Mouse (Mus musculus) midbrain, embryonic 15.5 days (tissue): ENCODE results near the gene Ctf1. TPM values are rescaled to one million over a fixed set of nuclear protein-coding genes. Genes with fewer than 3 reads are reported as not detected.
"Not testable (repeated sequence)": the region's sequence is repeated elsewhere in the genome, so short reads cannot be mapped to it uniquely, and the experiment has no call there.

Experiments
- ATAC-seq: fragments of 200-750 bp; cut with Nextera tagmentation; replicated peaks from 2 replicates; pipeline ENCODE4 v1.8.0; 2017; ENCODE audit warnings: moderate TSS enrichment
- H3K27ac ChIP-seq: fragments of 300-500 bp; sonication (generic); 2 replicates; pipeline ENCODE4 v1.5.1; 2015; ENCODE audit warnings: mild to moderate bottlenecking, inconsistent platforms
- H3K27me3 ChIP-seq: fragments of 300-500 bp; sonication (generic); replicated peaks from 2 replicates; pipeline ENCODE4 v1.6.1; 2015; ENCODE audit warnings: inconsistent platforms
- H3K36me3 ChIP-seq: fragments of 300-500 bp; sonication (generic); replicated peaks from 2 replicates; pipeline ENCODE4 v1.6.1; 2015; ENCODE audit warnings: inconsistent platforms
- H3K4me1 ChIP-seq: fragments of 300-500 bp; sonication (generic); 2 replicates; pipeline ENCODE4 v1.6.1; 2015; ENCODE audit warnings: inconsistent platforms
- H3K4me2 ChIP-seq: fragments of 300-500 bp; sonication (generic); 2 replicates; pipeline ENCODE4 v1.6.1; 2015; ENCODE audit warnings: inconsistent platforms, mild to moderate bottlenecking, moderate library complexity
- H3K4me3 ChIP-seq: fragments of 300-500 bp; sonication (generic); 2 replicates; pipeline ENCODE4 v1.5.1; 2015; ENCODE audit warnings: mild to moderate bottlenecking, inconsistent platforms
- H3K9ac ChIP-seq: fragments of 300-500 bp; sonication (generic); 2 replicates; pipeline ENCODE4 v1.6.1; 2015; ENCODE audit warnings: mild to moderate bottlenecking, inconsistent platforms
- H3K9me3 ChIP-seq: fragments of 300-500 bp; sonication (generic); 2 replicates; pipeline ENCODE4 v1.6.1; 2016; ENCODE audit warnings: inconsistent platforms
- WGBS: fragments of 180-500 bp; shearing (Covaris S2); methylation state at CpG from one replicate; pipeline ENCODE4 v1.1.7; 2015; ENCODE audit warnings: mixed read lengths; 5-methylcytosine and 5-hydroxymethylcytosine counted together
- polyA plus RNA-seq: library from polyadenylated mRNA; unstranded; fragments of >200 nt; fragmentation: Nextera tagmentation; extraction: Ambion mirVana; gene quantifications from 2 replicates; pipeline ENCODE4 v1.2.1, GENCODE M21; 2015

Gene Ctf1
- polyA plus RNA-seq, 1 experiment from 2014 or later, result 3.8 TPM

DNA sequence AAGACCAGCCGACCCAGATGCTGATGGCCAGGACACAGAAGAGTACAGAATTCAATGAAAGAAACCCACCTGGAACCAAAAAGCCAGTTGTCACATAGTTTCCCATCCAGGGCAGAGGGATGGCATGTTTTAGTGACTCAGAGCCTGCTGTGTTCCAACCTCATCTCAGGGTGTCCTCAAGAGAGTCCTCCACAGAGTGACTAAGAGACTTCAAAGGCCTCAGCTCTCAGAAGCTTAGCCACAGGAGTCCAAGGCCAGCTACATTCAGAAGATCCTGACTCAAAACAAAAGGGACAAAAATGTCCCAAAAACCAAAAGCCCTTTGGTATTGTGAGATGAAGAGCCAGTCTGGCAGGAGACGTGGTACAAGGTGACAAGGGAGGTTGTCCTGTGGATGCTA, 33.7 kb upstream of the Ctf1 start:
- no peaks in the 10 kb centered on the region for H3K9me3 ChIP-seq
- H3K9ac ChIP-seq, result no peak overlapping the region; the same call in 1 of the 2 replicates
- no peaks in the 10 kb centered on the region for H3K27me3 ChIP-seq
- no peak overlapping the region for H3K4me3 ChIP-seq
- 58% methylated on average over 2 of the region's 2 CpGs for WGBS
- peaks cover 6% of the 10 kb centered on the region; the same call in 1 of the 2 replicates for H3K4me1 ChIP-seq
- no peak overlapping the region for H3K27ac ChIP-seq
- no peak for ATAC-seq
- no peaks in the 10 kb centered on the region; the same call in 1 of the 2 replicates for H3K36me3 ChIP-seq
- H3K4me2 ChIP-seq, result no peak overlapping the region

DNA sequence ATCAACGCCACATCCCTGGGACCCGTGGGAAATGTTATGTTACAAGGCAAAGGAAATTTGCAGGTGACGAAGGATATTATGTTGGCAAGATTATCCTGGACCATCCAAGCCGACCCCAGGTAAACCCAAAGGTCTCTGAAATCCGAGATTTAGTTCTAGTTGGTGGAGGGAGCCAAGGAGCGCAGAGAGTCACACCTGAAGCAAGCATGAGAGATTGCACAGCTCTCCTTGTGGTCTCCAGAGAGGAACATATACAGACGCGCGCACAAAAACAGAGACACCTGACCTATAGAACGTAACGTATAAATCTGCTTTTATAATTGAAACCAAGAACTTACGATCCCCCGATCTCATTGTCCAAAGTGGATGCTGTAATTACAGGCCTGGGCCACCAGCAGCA, 32.0 kb upstream of the Ctf1 start:
- no peak for ATAC-seq
- H3K4me1 ChIP-seq, result peaks cover under 1% of the 10 kb centered on the region; the same call in 1 of the 2 replicates
- H3K36me3 ChIP-seq, result no peaks in the 10 kb centered on the region; the same call in 1 of the 2 replicates
- H3K9ac ChIP-seq, result no peak overlapping the region
- H3K27me3 ChIP-seq, result no peaks in the 10 kb centered on the region
- no peak overlapping the region for H3K4me2 ChIP-seq
- WGBS, result 93% methylated on average over 13 of the region's 13 CpGs
- H3K27ac ChIP-seq, result no peak overlapping the region
- H3K9me3 ChIP-seq, result no peaks in the 10 kb centered on the region
- H3K4me3 ChIP-seq, result no peak overlapping the region

DNA sequence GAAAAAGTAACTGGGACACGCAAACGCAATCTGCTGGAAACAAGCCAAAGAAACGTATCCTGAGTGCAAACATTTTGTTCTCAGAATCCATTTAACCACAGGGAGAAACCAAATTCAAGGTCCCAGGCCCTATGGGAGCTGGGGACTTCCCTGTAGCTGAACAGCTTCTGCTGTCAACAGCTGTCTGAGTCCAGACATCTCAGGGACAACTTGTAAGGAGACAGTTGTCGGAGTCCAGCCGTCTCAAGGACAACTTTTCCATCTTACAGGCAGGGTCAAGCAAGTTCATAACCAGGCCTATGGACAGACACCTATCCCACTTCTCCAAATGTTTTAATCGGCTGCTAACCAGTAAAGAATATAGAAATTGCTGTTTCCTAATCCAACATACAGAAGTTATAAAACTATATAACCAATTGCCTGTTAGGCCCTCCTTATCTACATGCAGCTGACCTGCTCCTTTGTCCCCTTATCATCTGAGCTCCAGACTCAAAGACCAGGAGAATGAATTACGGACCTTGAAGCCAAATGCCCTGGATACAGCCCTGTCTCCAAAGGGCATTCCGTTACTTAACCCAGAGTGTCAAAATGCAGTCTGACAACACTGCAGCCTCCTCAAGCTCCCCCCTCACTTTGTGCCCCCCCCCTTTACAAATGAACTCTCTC, 30.5 kb upstream of the Ctf1 start:
- WGBS, result 91% methylated on average over 8 of the region's 8 CpGs
- no peak for ATAC-seq
- H3K27ac ChIP-seq, result no peak overlapping the region
- no peaks in the 10 kb centered on the region for H3K27me3 ChIP-seq
- no peaks in the 10 kb centered on the region for H3K9me3 ChIP-seq
- H3K36me3 ChIP-seq, result no peaks in the 10 kb centered on the region; the same call in 1 of the 2 replicates
- no peak overlapping the region for H3K4me2 ChIP-seq
- H3K4me3 ChIP-seq, result no peak overlapping the region
- H3K9ac ChIP-seq, result no peak overlapping the region
- H3K4me1 ChIP-seq, result no peaks in the 10 kb centered on the region

DNA sequence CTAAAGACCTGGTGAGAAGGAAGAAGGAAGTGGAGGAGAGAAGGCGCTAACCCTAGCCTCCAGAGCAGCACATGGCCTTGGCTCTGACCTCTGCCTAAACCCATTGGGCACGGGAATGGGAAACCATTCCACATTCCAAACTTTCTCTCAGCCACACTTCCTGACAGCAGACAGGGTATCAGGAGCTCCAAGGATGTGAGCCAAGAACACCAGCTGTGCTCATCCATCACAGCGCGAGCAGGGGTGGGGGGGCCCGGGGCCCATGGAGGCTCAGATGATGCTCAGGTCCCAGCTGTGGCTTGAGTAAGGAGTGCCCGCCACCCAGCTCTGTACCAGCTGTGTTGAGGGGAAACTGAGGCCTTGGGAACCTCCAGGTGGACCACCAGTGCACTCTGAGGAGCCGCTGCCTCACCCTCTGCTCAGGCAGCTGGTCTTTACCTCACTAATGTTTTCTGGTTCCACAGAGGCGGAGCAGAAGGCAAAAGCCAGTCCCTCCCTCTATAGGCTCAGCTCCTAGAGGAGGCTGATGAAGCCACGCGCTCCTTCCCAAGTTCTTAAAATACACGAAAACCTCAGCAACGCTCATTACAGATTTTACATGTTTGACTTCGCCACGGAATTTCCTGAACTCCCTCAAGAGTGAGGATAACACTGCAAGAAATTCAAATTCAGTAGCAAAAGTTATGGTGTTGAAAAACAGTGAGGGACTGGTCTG, 27.1 kb upstream of the Ctf1 start:
- no peaks in the 10 kb centered on the region for H3K4me1 ChIP-seq
- no peaks in the 10 kb centered on the region for H3K36me3 ChIP-seq
- no peak overlapping the region for H3K4me2 ChIP-seq
- no peak overlapping the region for H3K27ac ChIP-seq
- ATAC-seq, result no peak
- no peaks in the 10 kb centered on the region for H3K9me3 ChIP-seq
- H3K27me3 ChIP-seq, result no peaks in the 10 kb centered on the region
- no peak overlapping the region for H3K4me3 ChIP-seq
- 81% methylated on average over 14 of the region's 14 CpGs for WGBS
- H3K9ac ChIP-seq, result no peak overlapping the region

DNA sequence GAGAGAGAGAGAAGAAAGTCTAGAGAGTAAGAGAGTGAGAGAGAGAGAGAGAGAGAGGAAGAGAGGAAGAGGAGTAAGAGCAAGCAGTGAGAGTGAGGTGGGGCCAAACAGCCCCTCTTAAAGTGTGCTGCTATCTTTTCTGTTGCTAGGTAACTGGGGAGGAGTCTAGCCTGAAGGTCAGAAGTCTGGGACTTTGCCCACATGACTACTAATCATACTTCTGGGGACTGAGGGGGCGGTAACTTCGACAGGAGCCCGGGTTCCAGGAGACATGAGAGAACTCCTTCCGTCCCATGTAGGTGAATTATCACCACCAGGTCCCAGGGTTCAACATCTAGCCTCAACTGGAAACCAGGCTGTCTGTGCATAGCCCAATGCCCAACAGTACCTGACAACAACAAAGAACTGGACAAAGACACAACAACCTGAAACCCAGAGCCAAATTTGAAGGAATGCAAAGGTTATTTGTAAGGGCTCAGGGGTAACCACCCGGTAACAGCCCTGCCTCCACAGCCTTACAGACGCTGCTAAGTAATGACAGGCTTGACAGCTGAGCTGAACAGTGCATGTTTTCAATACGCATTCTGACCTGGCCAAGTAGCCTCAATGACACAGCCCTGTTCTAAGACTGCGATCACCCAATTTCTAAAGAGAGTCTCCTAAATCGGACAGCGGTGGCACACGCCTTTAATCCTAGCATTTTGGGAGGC, 25.6 kb upstream of the Ctf1 start:
- ATAC-seq, result no peak
- Histone ChIP-seq H3K4me3 (no peak overlapping the region), H3K9me3 (no peaks in the 10 kb centered on the region), H3K27ac (no peak overlapping the region), H3K4me1 (peaks cover 7% of the 10 kb centered on the region), H3K27me3 (no peaks in the 10 kb centered on the region), H3K4me2 (no peak overlapping the region), H3K9ac (no peak overlapping the region), H3K36me3 (no peaks in the 10 kb centered on the region)
- 89% methylated on average over 11 of the region's 11 CpGs for WGBS

DNA sequence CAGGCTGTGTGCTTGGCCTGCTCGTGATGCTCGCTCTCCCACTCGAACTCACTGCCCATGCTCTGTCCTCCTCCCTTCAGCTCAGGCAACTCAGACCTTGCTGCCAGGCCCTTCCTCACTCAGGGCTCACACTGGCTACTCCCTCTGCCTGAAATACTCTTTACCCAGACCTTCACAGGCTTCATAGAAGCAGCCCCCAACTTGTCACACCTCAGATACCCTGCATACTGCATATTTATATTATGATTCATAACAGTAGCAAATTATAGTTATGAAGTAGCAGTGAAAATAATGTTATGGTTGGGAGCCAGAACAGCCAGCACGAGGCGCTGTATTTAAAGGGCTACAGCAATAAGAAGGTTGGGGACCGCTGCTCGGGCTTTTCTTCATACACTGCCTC, 23.6 kb upstream of the Ctf1 start:
- H3K4me1 ChIP-seq, result peaks cover 7% of the 10 kb centered on the region
- no peak overlapping the region for H3K27ac ChIP-seq
- no peaks in the 10 kb centered on the region for H3K36me3 ChIP-seq
- no peaks in the 10 kb centered on the region for H3K9me3 ChIP-seq
- H3K27me3 ChIP-seq, result no peaks in the 10 kb centered on the region
- no peak for ATAC-seq
- no peak overlapping the region for H3K4me2 ChIP-seq
- H3K4me3 ChIP-seq, result no peak overlapping the region
- no peak overlapping the region for H3K9ac ChIP-seq
- WGBS, result 84% methylated on average over 7 of the region's 7 CpGs

DNA sequence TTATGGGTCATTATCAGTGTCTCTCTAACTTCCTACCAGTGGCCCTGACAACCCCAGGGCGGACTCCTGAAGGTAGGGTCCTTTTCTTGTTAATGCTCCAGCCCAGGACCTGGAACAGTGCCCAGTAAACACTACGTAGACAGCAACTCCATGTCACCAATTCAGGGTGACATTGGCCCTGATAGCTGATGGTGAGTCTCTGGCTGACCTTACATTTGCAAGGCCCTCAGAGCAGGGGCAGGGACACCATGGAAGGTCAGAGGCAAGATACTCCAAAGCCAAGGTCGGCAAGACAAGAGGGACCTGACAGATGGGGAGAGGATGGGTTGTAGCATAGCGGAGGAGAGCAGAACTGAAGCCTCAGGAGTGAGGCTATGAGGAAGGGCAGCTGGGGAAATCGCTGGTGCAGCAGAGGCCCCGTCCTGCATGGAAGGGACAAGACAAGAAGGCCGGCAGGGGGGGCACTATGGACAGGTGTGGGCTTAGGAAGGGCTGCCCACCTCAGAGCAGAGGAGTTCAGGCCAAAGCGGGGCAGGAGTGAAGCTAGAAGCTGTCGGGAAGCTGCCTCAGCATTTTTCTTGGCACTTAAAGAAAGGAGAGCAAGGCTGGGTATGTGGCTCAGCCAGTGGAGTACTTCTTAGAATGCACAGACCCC, 22.8 kb upstream of the Ctf1 start:
- no peak overlapping the region for H3K4me3 ChIP-seq
- H3K9ac ChIP-seq, result no peak overlapping the region
- no peaks in the 10 kb centered on the region for H3K9me3 ChIP-seq
- no peak for ATAC-seq
- 75% methylated on average over 9 of the region's 9 CpGs for WGBS
- no peak overlapping the region for H3K27ac ChIP-seq
- H3K36me3 ChIP-seq, result peaks cover under 1% of the 10 kb centered on the region; the same call in 1 of the 2 replicates
- H3K4me2 ChIP-seq, result no peak overlapping the region
- H3K4me1 ChIP-seq, result peaks cover 7% of the 10 kb centered on the region
- H3K27me3 ChIP-seq, result no peaks in the 10 kb centered on the region

DNA sequence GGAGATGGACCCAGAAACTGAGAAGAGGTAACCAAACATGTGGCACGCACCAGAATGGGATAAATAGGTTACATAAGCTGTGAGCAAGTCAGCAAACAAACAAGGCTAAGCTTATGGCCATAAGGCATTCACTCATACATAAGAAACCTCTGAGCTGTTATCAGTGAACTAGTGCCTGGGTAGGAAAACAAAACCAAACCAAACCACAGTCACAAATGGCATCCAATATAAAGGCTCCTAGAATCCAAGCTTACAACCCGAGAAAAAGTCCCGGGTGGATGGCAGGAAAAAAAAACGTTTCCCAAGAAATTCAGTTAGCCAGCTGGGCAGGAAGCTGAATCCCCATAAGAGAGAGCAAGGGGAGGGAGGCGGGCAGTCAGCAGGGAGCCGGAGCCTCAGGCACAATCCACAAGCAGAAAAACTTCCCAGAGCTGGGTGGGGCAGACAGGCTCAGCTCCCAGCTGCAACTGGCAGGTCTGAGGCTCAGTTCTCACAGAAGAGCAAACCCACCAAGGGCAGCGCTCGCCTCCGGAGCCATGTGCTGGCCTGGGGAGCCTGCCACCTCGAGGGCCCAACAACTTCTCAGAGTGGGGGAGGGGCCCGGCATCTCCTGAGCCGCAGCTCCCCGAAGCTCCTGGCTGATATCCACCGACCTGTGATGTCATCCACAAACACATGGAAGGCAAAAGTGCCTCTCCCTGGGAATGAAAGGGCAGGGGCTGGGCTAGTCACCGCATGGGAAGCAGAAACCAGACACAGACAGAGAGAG, 21.1 kb upstream of the Ctf1 start:
- no peak overlapping the region for H3K4me3 ChIP-seq
- 6% methylated on average over 15 of the region's 15 CpGs for WGBS
- ATAC-seq, result 0 out of 2 replicates have a peak, but pooled peaks have one; percentile 30

DNA sequence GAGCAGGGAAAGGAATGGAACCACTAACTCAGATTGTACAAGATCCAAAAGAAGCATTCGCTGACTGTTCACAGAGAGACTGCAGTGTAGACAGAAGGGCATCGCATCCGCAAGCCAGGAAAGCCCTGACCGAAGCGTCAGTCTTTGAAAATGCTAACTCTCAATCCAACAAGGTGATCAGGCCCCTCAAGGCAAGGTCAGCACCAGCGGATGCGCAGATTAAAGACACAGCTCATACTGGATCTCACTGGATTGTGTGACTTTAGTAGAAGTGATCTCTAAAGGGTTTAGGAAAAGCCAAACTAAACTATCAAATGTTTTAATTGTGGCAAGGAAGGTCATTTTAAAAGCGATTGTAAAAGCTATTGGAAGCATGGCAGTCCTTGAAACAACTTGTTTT, 19.2 kb upstream of the Ctf1 start:
- peaks cover 7% of the 10 kb centered on the region for H3K4me1 ChIP-seq
- 95% methylated on average over 8 of the region's 8 CpGs for WGBS
- no peaks in the 10 kb centered on the region for H3K9me3 ChIP-seq
- no peak overlapping the region for H3K27ac ChIP-seq
- H3K4me2 ChIP-seq, result no peak overlapping the region
- H3K4me3 ChIP-seq, result no peak overlapping the region
- no peak overlapping the region for H3K9ac ChIP-seq
- peaks cover 8% of the 10 kb centered on the region; the same call in 1 of the 2 replicates for H3K36me3 ChIP-seq
- ATAC-seq, result no peak
- no peaks in the 10 kb centered on the region for H3K27me3 ChIP-seq

More for the DNA sequence above, 21.1 kb upstream of the Ctf1 start:
- Histone ChIP-seq H3K9ac (no peak overlapping the region), H3K4me2 (peak overlapping the region; percentile 32), H3K9me3 (no peaks in the 10 kb centered on the region), H3K27me3 (no peaks in the 10 kb centered on the region), H3K36me3 (peaks cover 8% of the 10 kb centered on the region; the same call in 1 of the 2 replicates), H3K4me1 (peaks cover 7% of the 10 kb centered on the region), H3K27ac (peak overlapping the region; percentile 40)

DNA sequence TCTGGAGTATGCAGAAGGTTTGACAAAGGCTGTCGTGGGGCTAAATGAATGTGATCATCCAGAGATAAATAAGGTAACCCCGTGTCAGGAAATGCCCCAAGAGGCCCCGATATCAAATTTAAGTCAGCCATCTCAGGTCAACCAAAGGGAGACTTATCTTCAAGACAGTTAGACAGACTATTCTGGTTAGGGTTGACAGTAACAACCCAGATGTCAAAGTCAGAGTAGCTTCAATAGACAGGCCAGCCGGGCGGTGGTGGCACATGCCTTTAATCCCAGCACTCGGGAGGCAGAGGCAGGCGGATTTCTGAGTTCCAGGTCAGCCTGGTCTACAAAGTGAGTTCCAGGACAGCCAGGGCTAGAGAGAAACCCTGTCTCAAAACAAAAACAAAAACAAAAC, 18.8 kb upstream of the Ctf1 start:
- 94% methylated on average over 7 of the region's 7 CpGs for WGBS
- not testable (repeated sequence) for H3K4me2 ChIP-seq, H3K4me3 ChIP-seq, H3K27ac ChIP-seq, H3K27me3 ChIP-seq, H3K36me3 ChIP-seq, ATAC-seq, H3K9me3 ChIP-seq, H3K4me1 ChIP-seq, H3K9ac ChIP-seq

DNA sequence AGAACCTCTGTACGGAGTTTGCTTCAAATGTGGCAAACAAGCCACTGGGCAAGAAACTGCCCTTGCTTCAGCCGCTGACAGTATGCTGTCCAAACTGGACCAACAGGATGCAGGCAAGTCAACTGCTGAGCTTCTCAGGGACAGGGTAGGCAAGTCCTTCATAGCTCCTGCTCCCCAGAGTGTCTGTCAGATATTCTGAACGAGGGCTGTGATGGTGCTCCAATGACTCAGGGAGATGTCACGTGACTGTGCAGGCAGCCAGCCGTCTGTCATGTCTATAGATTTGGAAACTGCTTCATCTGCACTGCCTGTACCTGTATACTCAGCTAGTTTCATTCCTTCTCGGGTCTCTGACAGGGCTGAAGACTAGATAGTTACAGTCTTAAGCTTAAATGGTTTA, 13.6 kb upstream of the Ctf1 start:
- no peak overlapping the region for H3K9ac ChIP-seq
- no peaks in the 10 kb centered on the region for H3K4me1 ChIP-seq
- no peak overlapping the region for H3K4me2 ChIP-seq
- ATAC-seq, result no peak
- peaks cover 14% of the 10 kb centered on the region; the same call in 1 of the 2 replicates for H3K36me3 ChIP-seq
- H3K4me3 ChIP-seq, result no peak overlapping the region
- 81% methylated on average over 6 of the region's 6 CpGs for WGBS
- no peaks in the 10 kb centered on the region for H3K9me3 ChIP-seq
- no peaks in the 10 kb centered on the region for H3K27me3 ChIP-seq
- H3K27ac ChIP-seq, result no peak overlapping the region
